Mouse (Mus musculus) limb, embryonic 14.5 days (tissue): ENCODE measurements around the gene Lypd3. TPM values are rescaled to one million over a fixed set of nuclear protein-coding genes. Genes with fewer than 3 reads are reported as not detected.

Experiments used
- ATAC-seq: fragments of 200-750 bp; cut with Nextera tagmentation; 2 replicates; pipeline ENCODE4 v1.8.0; 2017; ENCODE audit warnings: low read depth, moderate number of reproducible peaks, moderate TSS enrichment; ENCODE audit not compliant: low FRiP score
- DNase-seq: peaks from one replicate; pipeline ENCODE4 v3.0.0-alpha.2; 2015; ENCODE audit warnings: low spot score
- H3K27ac ChIP-seq: fragments of 300-500 bp; sonication (generic); replicated peaks from 2 replicates; pipeline ENCODE4 v1.5.1; 2014; ENCODE audit warnings: low read depth, mild to moderate bottlenecking, low read length, moderate library complexity, mixed read lengths
- H3K27me3 ChIP-seq: fragments of 300-500 bp; sonication (generic); 2 replicates; pipeline ENCODE4 v1.6.1; 2014; ENCODE audit warnings: low read length, mixed read lengths; ENCODE audit not compliant: control insufficient read depth, insufficient read depth
- H3K36me3 ChIP-seq: fragments of 300-500 bp; sonication (generic); 2 replicates; pipeline ENCODE4 v1.6.1; 2014; ENCODE audit warnings: mild to moderate bottlenecking, low read length, moderate library complexity, mixed read lengths; ENCODE audit not compliant: control insufficient read depth, insufficient read depth
- H3K4me1 ChIP-seq: fragments of 300-500 bp; sonication (generic); 2 replicates; pipeline ENCODE4 v1.6.1; 2014; ENCODE audit warnings: antibody characterized with exemption, low read length, mixed read lengths; ENCODE audit not compliant: control insufficient read depth, insufficient read depth
- H3K4me2 ChIP-seq: fragments of 300-500 bp; sonication (generic); replicated peaks from 2 replicates; pipeline ENCODE4 v1.6.1; 2014; ENCODE audit warnings: low read depth, mild to moderate bottlenecking, low read length, moderate library complexity; ENCODE audit not compliant: severe bottlenecking
- H3K4me3 ChIP-seq: fragments of 300-500 bp; sonication (generic); replicated peaks from 2 replicates; pipeline ENCODE4 v1.5.1; 2014; ENCODE audit warnings: low read length
- H3K9ac ChIP-seq: fragments of 300-500 bp; sonication (generic); 2 replicates; pipeline ENCODE4 v1.6.1; 2014; ENCODE audit warnings: mild to moderate bottlenecking, low read depth, low read length, moderate library complexity; ENCODE audit not compliant: severe bottlenecking
- H3K9me3 ChIP-seq: fragments of 300-500 bp; sonication (generic); 2 replicates; pipeline ENCODE4 v1.6.1; 2016; ENCODE audit warnings: low read length; ENCODE audit not compliant: control insufficient read depth
- POLR2A ChIP-seq: fragments of 200-500 bp; IDR thresholded peaks from 2 replicates; pipeline ENCODE4 v1.8.0; 2012; ENCODE audit warnings: inconsistent platforms, mild to moderate bottlenecking, moderate library complexity, borderline replicate concordance; ENCODE audit not compliant: insufficient read depth, insufficient read length; ENCODE audit errors: extremely low read depth
- WGBS: fragments of 180-500 bp; shearing (Covaris S2); extraction: QIAGEN DNeasy Blood & Tissue Kit; methylation state at CpG from one replicate; pipeline ENCODE4 v1.1.7; 2014; 5-methylcytosine and 5-hydroxymethylcytosine counted together
- polyA plus RNA-seq, 2 experiments: library from polyadenylated mRNA; depleted of rRNA in 1 of 2; stranded (reverse) in 1 of 2; unstranded in 1 of 2; fragments of >200 nt; fragmentation: Nextera tagmentation in 1 of 2; extraction: Ambion mirVana in 1 of 2; gene quantifications; 2 replicates each; pipeline versions ENCODE4 v1.2.1 to v1.2.3; 2012 to 2014

The Lypd3 gene
- polyA plus RNA-seq, 2 experiments: 30.4 to 50.7 TPM

GRCm38 (mm10) chr7:24638026-24638856, 1.9 kb downstream of the Lypd3 start:
- 3% methylated on average over 34 of the region's 35 CpGs for WGBS
- peak overlapping the region; percentile 47; the same call in 1 of the 2 replicates for H3K9ac ChIP-seq
- no peak for TF ChIP-seq POLR2A
- H3K36me3 ChIP-seq: no peaks in the 10 kb centered on the region
- H3K27me3 ChIP-seq: peaks cover 41% of the 10 kb centered on the region
- H3K4me2 ChIP-seq: peak overlapping the region; percentile 67
- peak overlapping the region; percentile 41 for H3K4me3 ChIP-seq
- H3K9me3 ChIP-seq: no peaks in the 10 kb centered on the region
- DNase-seq (peak; percentile 14), ATAC-seq (no peak)
- H3K27ac ChIP-seq: no peak overlapping the region
- H3K4me1 ChIP-seq: peaks cover 3% of the 10 kb centered on the region; the same call in 1 of the 2 replicates

- Histone ChIP-seq H3K27ac (no peak overlapping the region), H3K36me3 (no peaks in the 10 kb centered on the region), H3K4me1 (peaks cover 3% of the 10 kb centered on the region; the same call in 1 of the 2 replicates), H3K9ac (no peak overlapping the region), H3K9me3 (no peaks in the 10 kb centered on the region), H3K4me2 (no peak overlapping the region), H3K4me3 (no peak overlapping the region), H3K27me3 (peaks cover 41% of the 10 kb centered on the region)
- DNase-seq: no peak
- no peak for ATAC-seq
- TF ChIP-seq POLR2A: no peak
- WGBS: 57% methylated on average over 13 of the region's 13 CpGs
These were observed 4.1 kb downstream of the Lypd3 start for GRCm38 (mm10) chr7:24640450-24640849.

- WGBS: 10% methylated on average over 9 of the region's 9 CpGs
- peaks cover 32% of the 10 kb centered on the region for H3K27me3 ChIP-seq
- DNase-seq: peak; percentile 40
- peaks cover 3% of the 10 kb centered on the region; the same call in 1 of the 2 replicates for H3K4me1 ChIP-seq
- no peak overlapping the region for H3K27ac ChIP-seq
- no peak for TF ChIP-seq POLR2A
- H3K9ac ChIP-seq: no peak overlapping the region
- no peaks in the 10 kb centered on the region for H3K36me3 ChIP-seq
- no peak overlapping the region for H3K4me3 ChIP-seq
- no peak for ATAC-seq
- no peaks in the 10 kb centered on the region for H3K9me3 ChIP-seq
- H3K4me2 ChIP-seq: no peak overlapping the region
These were observed 6.1 kb downstream of the Lypd3 start for GRCm38 (mm10) chr7:24642491-24642890.

- no peak overlapping the region for H3K27ac ChIP-seq
- WGBS: 77% methylated on average over 6 of the region's 6 CpGs
- no peak overlapping the region for H3K9ac ChIP-seq
- H3K4me3 ChIP-seq: no peak overlapping the region
- H3K9me3 ChIP-seq: no peaks in the 10 kb centered on the region
- ATAC-seq: no peak
- no peaks in the 10 kb centered on the region for H3K36me3 ChIP-seq
- DNase-seq: no peak
- H3K4me1 ChIP-seq: no peaks in the 10 kb centered on the region
- peaks cover 14% of the 10 kb centered on the region for H3K27me3 ChIP-seq
- TF ChIP-seq POLR2A: no peak
- H3K4me2 ChIP-seq: no peak overlapping the region
These were observed 8.1 kb downstream of the Lypd3 start for GRCm38 (mm10) chr7:24644492-24644891.

GRCm38 (mm10) chr7:24644996-24645395, 8.6 kb downstream of the Lypd3 start:
- Histone ChIP-seq H3K9me3 (no peaks in the 10 kb centered on the region), H3K27me3 (peaks cover 9% of the 10 kb centered on the region), H3K4me1 (no peaks in the 10 kb centered on the region), H3K4me2 (no peak overlapping the region), H3K4me3 (no peak overlapping the region), H3K9ac (no peak overlapping the region), H3K36me3 (no peaks in the 10 kb centered on the region), H3K27ac (no peak overlapping the region)
- no peak for TF ChIP-seq POLR2A
- ATAC-seq (no peak), DNase-seq (no peak)
- 72% methylated on average over 7 of the region's 7 CpGs for WGBS

GRCm38 (mm10) chr7:24646486-24646885, 10.1 kb downstream of the Lypd3 start:
- H3K4me2 ChIP-seq: no peak overlapping the region
- DNase-seq (no peak), ATAC-seq (no peak)
- no peaks in the 10 kb centered on the region for H3K9me3 ChIP-seq
- no peak overlapping the region for H3K27ac ChIP-seq
- no peaks in the 10 kb centered on the region for H3K4me1 ChIP-seq
- TF ChIP-seq POLR2A: no peak
- H3K27me3 ChIP-seq: no peaks in the 10 kb centered on the region
- H3K36me3 ChIP-seq: no peaks in the 10 kb centered on the region
- no peak overlapping the region for H3K9ac ChIP-seq
- H3K4me3 ChIP-seq: no peak overlapping the region
- WGBS: 61% methylated on average over 7 of the region's 7 CpGs
